In the genomic region with DNA sequence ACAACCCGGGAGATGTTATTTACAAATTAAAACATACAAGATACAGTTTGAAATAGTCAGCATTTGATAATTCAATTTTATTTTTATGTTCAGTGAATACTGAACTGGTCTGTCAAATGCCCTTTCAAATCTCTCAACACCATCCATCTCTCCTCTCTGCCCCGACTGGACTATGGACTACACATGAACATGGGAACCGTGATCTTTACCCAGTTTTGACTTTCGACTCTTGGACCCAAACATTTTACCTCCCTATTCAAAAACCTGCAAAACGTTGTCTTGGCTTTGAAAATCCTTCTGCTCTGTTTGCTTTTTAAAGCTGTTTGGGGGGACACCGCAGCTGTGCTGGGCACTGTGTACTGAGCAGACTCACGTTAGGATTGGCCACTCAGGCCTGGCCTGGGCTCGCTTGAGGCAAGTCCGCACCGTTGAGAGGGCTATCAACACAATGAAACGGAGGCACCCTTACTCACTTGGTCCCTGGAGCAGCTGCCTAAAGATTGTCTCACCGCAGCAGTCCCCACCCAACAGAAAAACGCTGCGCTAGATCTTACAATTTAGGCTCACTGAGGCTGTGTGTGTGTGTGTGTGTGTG, we compare ENCODE assay signal across 13 mouse cellular contexts. TPM values are rescaled to one million over a fixed set of nuclear protein-coding genes. Genes with fewer than 3 reads are reported as not detected.
DNase-seq lines count a peak whose midpoint lies in the region; ATAC-seq and TF ChIP-seq lines count a peak whose summit lies in the region.
"Had no signal": no experiment of that assay in that cellular context is flagged by ENCODE, and none has a peak within 500 bp of the region (broad histone marks: within the 10 kb centered on the region; RNA-seq: fewer than 3 reads in every experiment).

No protein-coding gene starts in this region.

- TF ChIP-seq EP300 in ES-Bruce4 (IDR thresholded peaks at IDR 0.05; ENCODE audit: insufficient read depth, low read depth, low read length), result no peak

- no peaks in the 10 kb centered on the region for H3K36me3 ChIP-seq in heart, embryonic 13.5 days
- H3K36me3 ChIP-seq in ES-Bruce4 (ENCODE audit: control insufficient read depth, insufficient read depth, low read length, poor library complexity, severe bottlenecking), result no peaks in the 10 kb centered on the region
- H3K36me3 ChIP-seq: embryonic facial prominence, embryonic 12.5 days; hindbrain, embryonic 13.5 days; limb, embryonic 15.5 days had no signal

- H3K4me2 ChIP-seq in heart, embryonic 13.5 days, result no peak overlapping the region

- TF ChIP-seq POLR2A in ES-Bruce4 (IDR thresholded peaks at IDR 0.05; ENCODE audit: insufficient read depth, low read length), result no peak

- 0 out of 2 replicates have a peak overlapping the region, but pooled peaks have one; percentile 52 for H3K9ac ChIP-seq in heart, embryonic 13.5 days
- no peak overlapping the region for H3K9ac ChIP-seq in ES-Bruce4 (ENCODE audit: low read depth, poor library complexity, severe bottlenecking)
- H3K9ac ChIP-seq: embryonic facial prominence, embryonic 12.5 days; hindbrain, embryonic 13.5 days; limb, embryonic 15.5 days had no signal

- no peak overlapping the region for H3K27ac ChIP-seq in heart, embryonic 13.5 days (replicated peaks)
- H3K27ac ChIP-seq in ES-Bruce4 (ENCODE audit: insufficient read depth, low read length), result peak overlapping the region; percentile 60
- H3K27ac ChIP-seq: embryonic facial prominence, embryonic 12.5 days; hindbrain, embryonic 13.5 days; limb, embryonic 15.5 days had no signal

- no peaks in the 10 kb centered on the region for H3K27me3 ChIP-seq in heart, embryonic 13.5 days (replicated peaks)
- no peaks in the 10 kb centered on the region for H3K27me3 ChIP-seq in ES-Bruce4 (ENCODE audit: control insufficient read depth, insufficient read depth, low read length, poor library complexity, severe bottlenecking)
- H3K27me3 ChIP-seq: embryonic facial prominence, embryonic 12.5 days; limb, embryonic 15.5 days had no signal

- no peak overlapping the region for H3K4me3 ChIP-seq in heart, embryonic 13.5 days
- no peak overlapping the region for H3K4me3 ChIP-seq in ES-Bruce4 (ENCODE audit: low read depth, low read length)
- H3K4me3 ChIP-seq: hindbrain, embryonic 13.5 days had no signal

- no peak for DNase-seq in heart, postnatal 36 days
- DNase-seq in kidney, postnatal 25 days, result peak; percentile 16 to 49
- DNase-seq in kidney, adult 11 months, result no peak
- peak; percentile 36 to 49 for DNase-seq in kidney, postnatal 36 days
- DNase-seq in cerebellum, adult 11 months, result no peak
- DNase-seq: B cell, adult 2 months had no signal

- no peak for TF ChIP-seq CTCF in ES-Bruce4 (IDR thresholded peaks at IDR 0.05; ENCODE audit: low read depth, low read length)

- no peak for ATAC-seq in heart, embryonic 13.5 days (ENCODE audit: extremely low read depth, insufficient number of reproducible peaks, low FRiP score, low TSS enrichment)
- no peak for ATAC-seq in megakaryocyte, adult 5-6 weeks (ENCODE audit: poor library complexity, severe bottlenecking)
- ATAC-seq: inflammation-experienced regulatory T-cells, adult 6 months had no signal

- H3K4me1 ChIP-seq in heart, embryonic 13.5 days, result peaks cover 7% of the 10 kb centered on the region; the same call in 1 of the 2 replicates
- H3K4me1 ChIP-seq in ES-Bruce4 (ENCODE audit: control insufficient read depth, insufficient read depth, low read length), result no peaks in the 10 kb centered on the region
- H3K4me1 ChIP-seq: limb, embryonic 15.5 days had no signal

- intact Hi-C loops in heart, postnatal 36 days (cut with DNase I), result loop anchor here (10.0 kb wide), 1 partner anchor 605 kb away; no protein-coding TSS in a partner anchor

- H3K9me3 ChIP-seq in heart, embryonic 13.5 days, result no peaks in the 10 kb centered on the region
- no peaks in the 10 kb centered on the region for H3K9me3 ChIP-seq in ES-Bruce4 (replicated peaks; ENCODE audit: control insufficient read depth, insufficient read depth, low read length, poor library complexity, severe bottlenecking)
- H3K9me3 ChIP-seq: embryonic facial prominence, embryonic 12.5 days; hindbrain, embryonic 13.5 days; limb, embryonic 15.5 days had no signal

- 74% methylated on average over 14 of the region's 14 CpGs for WGBS in heart, embryonic 13.5 days

RNA-seq across cellular contexts. Expression of a gene that starts 25.0 kb away (rescaled TPM):
- polyA plus RNA-seq in heart, embryonic 13.5 days (2015; fragmentation: Nextera tagmentation; extraction: Ambion mirVana), result 849 and 910 TPM in 2 replicates
- total RNA-seq in heart, postnatal 36 days (2021), result 1,000 to 10,000 TPM; 2,953 to 3,079 TPM
- 3,060 and 3,539 TPM in 2 replicates for polyA plus RNA-seq in ES-Bruce4 (2011; ENCODE audit: insufficient read depth, insufficient read length, low read depth, missing spikeins)
- 5,508 and 5,947 TPM in 2 replicates for total RNA-seq in megakaryocyte, adult 5-6 weeks (2015)
- total RNA-seq in megakaryocyte, adult 5-6 weeks (2017), result 1,349 and 1,387 TPM in 2 replicates

Comparison
In these comparisons a context has a peak if more than half of its experiments do, and no peak if none do; other contexts are left out.
1. DNase-seq: peak in kidney, postnatal 25 days (2 of 2) and kidney, postnatal 36 days (2 of 2); none in heart, postnatal 36 days (0 of 2), kidney, adult 11 months (single experiment) and cerebellum, adult 11 months (single experiment).